Mouse (Mus musculus) ES-Bruce4 (cell line): Measurements from ENCODE around the gene Calm2. TPM values are rescaled to one million over a fixed set of nuclear protein-coding genes. Genes with fewer than 3 reads are reported as not detected.

Experiments used
- H3K27ac ChIP-seq: 2 replicates; pipeline ENCODE4 v1.5.1; 2012; ENCODE audit warnings: low read length, inconsistent platforms; ENCODE audit not compliant: insufficient read depth
- H3K27me3 ChIP-seq: 2 replicates; pipeline ENCODE4 v1.6.1; 2012; ENCODE audit warnings: mild to moderate bottlenecking, low read length, inconsistent platforms; ENCODE audit not compliant: control insufficient read depth, poor library complexity, insufficient read depth, severe bottlenecking
- H3K36me3 ChIP-seq: 2 replicates; pipeline ENCODE4 v1.6.1; 2012; ENCODE audit warnings: inconsistent platforms, mild to moderate bottlenecking, low read length, moderate library complexity; ENCODE audit not compliant: control insufficient read depth, poor library complexity, insufficient read depth, severe bottlenecking
- H3K4me1 ChIP-seq: one replicate; pipeline ENCODE4 v1.8.1; 2011; ENCODE audit warnings: low read length; ENCODE audit not compliant: control insufficient read depth, insufficient read depth
- H3K4me3 ChIP-seq: 2 replicates; pipeline ENCODE4 v1.5.1; 2011; ENCODE audit warnings: low read depth, mild to moderate bottlenecking, low read length
- H3K9ac ChIP-seq: 2 replicates; pipeline ENCODE4 v1.6.1; 2012; ENCODE audit warnings: low read depth, mild to moderate bottlenecking, inconsistent platforms; ENCODE audit not compliant: poor library complexity, severe bottlenecking
- H3K9me3 ChIP-seq: replicated peaks from 2 replicates; pipeline ENCODE4 v1.6.1; 2012; ENCODE audit warnings: mild to moderate bottlenecking, low read length, inconsistent platforms; ENCODE audit not compliant: control insufficient read depth, poor library complexity, insufficient read depth, severe bottlenecking
- CTCF ChIP-seq: IDR thresholded peaks from one replicate; pipeline ENCODE4 v1.8.1; 2011; ENCODE audit warnings: low read depth, low read length
- EP300 ChIP-seq: IDR thresholded peaks from 2 replicates; pipeline ENCODE4 v1.6.1; 2011; ENCODE audit warnings: low read depth, low read length; ENCODE audit not compliant: insufficient read depth
- POLR2A ChIP-seq: IDR thresholded peaks from one replicate; pipeline ENCODE4 v1.8.1; 2011; ENCODE audit warnings: low read length; ENCODE audit not compliant: insufficient read depth
- polyA plus RNA-seq: library from polyadenylated mRNA; stranded (reverse); fragments of >200 nt; gene quantifications from 2 replicates; pipeline ENCODE4 v1.2.4, GENCODE M21; 2011; ENCODE audit warnings: low read depth; ENCODE audit not compliant: missing spikeins, insufficient read depth, insufficient read length

Calm2 gene
- polyA plus RNA-seq, 1 experiment, result 1,173 TPM

DNA sequence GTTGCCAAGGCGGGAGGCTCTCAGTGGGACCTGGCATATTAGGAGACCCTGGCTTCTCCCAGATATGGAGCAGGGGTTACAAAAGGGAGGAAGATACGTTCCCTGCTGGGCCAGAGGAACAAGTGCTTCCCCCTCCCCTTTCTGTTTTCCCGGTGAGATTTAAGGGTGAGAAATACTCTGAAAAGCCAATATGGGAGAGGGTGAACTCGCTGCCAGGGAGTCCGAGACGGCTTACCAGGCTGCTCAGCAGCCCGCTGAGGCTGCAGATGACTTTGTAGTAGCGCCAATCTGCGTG lies 26.7 kb upstream of the Calm2 start:
- H3K27ac ChIP-seq, result peak overlapping the region; percentile 52; the same call in 1 of the 2 replicates
- H3K27me3 ChIP-seq, result no peaks in the 10 kb centered on the region
- no peak for TF ChIP-seq POLR2A
- TF ChIP-seq EP300, result no peak
- no peak for TF ChIP-seq CTCF

DNA sequence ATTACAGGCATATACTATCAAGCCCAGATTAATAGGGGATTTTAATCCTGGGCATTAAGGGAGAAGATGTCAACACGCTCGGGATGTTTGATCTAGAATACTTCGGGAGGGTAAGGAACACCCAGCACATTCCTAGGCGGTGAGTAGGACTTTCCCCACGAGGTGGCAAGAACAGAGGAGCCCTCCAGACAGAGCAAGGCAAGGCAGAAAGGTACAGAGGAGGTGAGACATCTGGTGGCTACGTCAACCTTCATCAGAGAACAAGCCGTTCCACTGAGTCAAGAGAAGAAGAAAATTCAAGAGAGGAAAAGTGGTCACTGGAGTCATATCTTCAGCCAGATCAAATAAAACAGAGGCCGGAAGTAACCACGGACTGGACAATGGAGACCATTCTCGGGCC lies 26.1 kb upstream of the Calm2 start:
- peak overlapping the region; percentile 52 for H3K27ac ChIP-seq
- peaks cover 4% of the 10 kb centered on the region for H3K4me1 ChIP-seq
- TF ChIP-seq EP300, result no peak
- TF ChIP-seq CTCF, result no peak
- TF ChIP-seq POLR2A, result no peak
- H3K36me3 ChIP-seq, result no peaks in the 10 kb centered on the region
- peak overlapping the region; percentile 63 for H3K9ac ChIP-seq
- peak overlapping the region; percentile 71 for H3K4me3 ChIP-seq
- no peaks in the 10 kb centered on the region for H3K9me3 ChIP-seq
- no peaks in the 10 kb centered on the region for H3K27me3 ChIP-seq

More for the DNA sequence above, 26.7 kb upstream of the Calm2 start:
- Histone ChIP-seq H3K9me3 (no peaks in the 10 kb centered on the region), H3K4me1 (peaks cover 4% of the 10 kb centered on the region), H3K4me3 (peak overlapping the region; percentile 71), H3K36me3 (no peaks in the 10 kb centered on the region), H3K9ac (peak overlapping the region; percentile 63)

DNA sequence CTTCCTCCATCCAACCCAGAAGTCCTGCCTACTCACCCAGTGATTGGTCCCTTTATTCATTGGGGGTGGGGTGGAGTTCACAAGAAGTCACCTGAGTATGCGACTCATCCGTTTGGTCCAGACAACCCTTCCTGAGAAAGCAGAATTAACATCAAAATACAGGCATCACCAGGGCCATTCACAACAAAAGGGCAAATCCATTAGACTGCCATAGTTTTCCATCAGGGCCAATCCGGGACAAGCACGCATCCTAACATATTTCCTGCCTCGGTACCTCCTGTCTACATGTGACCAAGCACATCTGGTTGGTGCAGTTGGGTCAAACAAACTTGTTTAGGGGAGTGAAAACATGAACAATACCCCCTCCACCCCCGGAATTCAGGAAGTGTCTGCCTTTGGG lies 24.9 kb upstream of the Calm2 start:
- Histone ChIP-seq H3K9ac (no peak overlapping the region), H3K36me3 (no peaks in the 10 kb centered on the region), H3K9me3 (no peaks in the 10 kb centered on the region), H3K27ac (peak overlapping the region; percentile 97), H3K4me3 (no peak overlapping the region), H3K4me1 (peaks cover 4% of the 10 kb centered on the region), H3K27me3 (no peaks in the 10 kb centered on the region)
- TF ChIP-seq EP300 (peak; percentile 91), CTCF (no peak), POLR2A (no peak)

DNA sequence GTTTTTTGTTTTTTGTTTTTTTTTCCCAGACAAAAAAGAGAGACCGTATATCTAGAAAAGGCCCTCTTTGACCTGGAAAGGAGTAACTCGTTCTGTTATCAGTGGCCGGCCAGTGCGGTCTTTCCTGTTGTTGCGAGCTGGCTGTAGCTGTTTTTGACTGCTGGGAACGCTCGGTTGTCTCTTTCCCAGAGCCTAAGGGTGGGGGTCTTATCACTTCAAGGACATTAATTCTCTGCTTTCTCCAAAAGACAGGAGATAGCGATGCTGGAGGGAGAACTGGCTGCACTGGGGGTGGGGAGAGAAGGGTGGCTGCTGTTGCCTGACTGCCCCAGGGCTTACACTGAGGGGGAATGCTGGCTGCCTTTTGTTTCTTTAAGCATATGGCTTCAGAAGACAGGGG lies 24.1 kb upstream of the Calm2 start:
- Histone ChIP-seq H3K4me3 (peak overlapping the region; percentile 23; the same call in 1 of the 2 replicates), H3K27ac (peak overlapping the region; percentile 68), H3K9ac (peak overlapping the region; percentile 42; the same call in 1 of the 2 replicates), H3K27me3 (no peaks in the 10 kb centered on the region), H3K4me1 (peaks cover 3% of the 10 kb centered on the region), H3K36me3 (no peaks in the 10 kb centered on the region), H3K9me3 (no peaks in the 10 kb centered on the region)
- TF ChIP-seq EP300 (peak; percentile 94), CTCF (no peak), POLR2A (no peak)

DNA sequence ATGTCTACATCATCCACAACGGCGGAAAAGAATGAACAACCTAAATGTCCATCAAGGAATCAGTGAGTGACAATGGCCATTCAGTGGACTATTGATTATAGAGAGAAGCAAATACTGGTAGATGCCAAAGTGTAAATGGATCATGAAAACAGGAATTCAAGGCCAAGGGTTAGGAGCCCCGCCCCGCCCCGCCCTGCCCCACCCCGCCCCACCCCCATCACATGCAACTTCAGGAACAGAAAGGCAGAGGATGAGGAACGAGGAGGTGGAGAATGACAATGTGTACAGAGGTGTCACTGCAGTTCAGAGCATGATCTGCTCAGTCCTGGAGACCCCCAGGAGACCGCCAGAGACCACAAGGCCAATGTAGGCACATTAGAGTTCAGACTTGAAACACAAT lies 23.5 kb upstream of the Calm2 start:
- Histone ChIP-seq H3K27ac (peak overlapping the region; percentile 68), H3K27me3 (no peaks in the 10 kb centered on the region), H3K9me3 (no peaks in the 10 kb centered on the region), H3K36me3 (no peaks in the 10 kb centered on the region), H3K4me3 (peak overlapping the region; percentile 22; the same call in 1 of the 2 replicates), H3K4me1 (peaks cover 2% of the 10 kb centered on the region), H3K9ac (peak overlapping the region; percentile 42; the same call in 1 of the 2 replicates)
- TF ChIP-seq CTCF, result no peak
- no peak for TF ChIP-seq POLR2A
- 0 out of 2 replicates have a peak, but pooled peaks have one; percentile 34 for TF ChIP-seq EP300

DNA sequence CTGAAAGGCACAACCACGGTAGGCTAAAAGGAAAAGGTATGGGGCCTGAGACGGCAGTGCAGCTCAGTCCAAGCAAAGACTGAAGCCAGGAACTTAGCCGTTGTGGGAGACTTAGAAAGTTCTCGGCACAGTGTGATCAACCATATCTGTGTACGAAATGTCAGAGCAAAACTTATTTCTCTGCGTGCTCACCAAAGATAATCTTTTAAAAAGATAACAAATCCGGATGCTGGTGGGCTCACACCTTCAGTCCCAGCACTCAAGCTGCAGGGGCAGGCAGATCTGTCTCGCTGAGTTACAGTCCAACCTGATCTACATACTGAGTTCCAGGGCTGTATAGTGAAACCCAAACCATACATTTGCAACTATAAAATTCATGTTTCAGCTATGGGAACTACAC lies 22.7 kb upstream of the Calm2 start:
- TF ChIP-seq POLR2A (no peak), CTCF (no peak), EP300 (no peak)

More for the DNA sequence above, 22.7 kb upstream of the Calm2 start:
- no peak overlapping the region for H3K4me3 ChIP-seq
- H3K27ac ChIP-seq, result peak overlapping the region; percentile 13; the same call in 1 of the 2 replicates
- H3K9ac ChIP-seq, result peak overlapping the region; percentile 7; the same call in 1 of the 2 replicates
- H3K9me3 ChIP-seq, result no peaks in the 10 kb centered on the region
- peaks cover 4% of the 10 kb centered on the region; the same call in 1 of the 2 replicates for H3K36me3 ChIP-seq
- H3K4me1 ChIP-seq, result peaks cover 2% of the 10 kb centered on the region
- H3K27me3 ChIP-seq, result no peaks in the 10 kb centered on the region
